Mouse (Mus musculus): Measurements from ENCODE around the gene A630095N17Rik. TPM values are rescaled to one million over a fixed set of nuclear protein-coding genes. Genes with fewer than 3 reads are reported as not detected.

A630095N17Rik gene
- total and polyA plus RNA-seq, 3 experiments = 0.30 to 0.74 (median 0.74) TPM

DNA sequence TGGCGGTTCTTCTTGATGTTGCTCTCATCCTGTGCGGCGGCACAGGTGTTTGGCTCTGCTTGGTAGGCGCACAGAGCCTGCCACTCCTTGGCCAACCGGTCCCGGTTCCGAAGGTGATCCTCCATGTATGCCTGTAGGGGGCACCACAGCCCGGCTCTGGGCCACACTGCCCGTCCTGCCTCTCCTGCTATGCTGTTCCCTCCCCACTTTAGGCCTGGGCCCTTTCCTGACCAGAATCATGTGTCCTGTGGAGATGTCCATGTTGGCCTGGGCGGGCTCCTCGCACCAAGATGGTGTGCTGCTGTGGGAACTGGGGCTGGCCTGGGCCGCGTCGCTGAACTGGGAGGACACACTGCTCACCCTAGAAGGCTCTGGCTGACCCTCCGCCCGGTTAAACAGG is 21.1 kb upstream of the A630095N17Rik start:
- Histone ChIP-seq H3K4me1 (ENCODE audit: control insufficient read depth in 1 of 2, insufficient read depth in 2 of 2) (peaks cover 9 to 27% of the 10 kb centered on the region in 2 experiments), H3K4me3 (replicated peaks in 1 of 3; ENCODE audit: low read depth in 2 of 3, low read length in 2 of 3, poor library complexity in 1 of 3) (no peak overlapping the region), H3K27ac (ENCODE audit: insufficient read depth, low read depth) (no peak overlapping the region), H3K9me3 (replicated peaks; ENCODE audit: low read length) (no peaks in the 10 kb centered on the region), H3K9ac (ENCODE audit: insufficient read depth, low read depth) (no peak overlapping the region), H3K79me2 (replicated peaks; ENCODE audit: control insufficient read depth, extremely low read depth, insufficient read depth, poor library complexity, severe bottlenecking) (no peaks in the 10 kb centered on the region), H3K36me3 (replicated peaks in 1 of 2; ENCODE audit: control insufficient read depth in 1 of 2, insufficient read depth in 1 of 2, low read length in 1 of 2) (no peaks in the 10 kb centered on the region), H3K27me3 (replicated peaks) (peaks cover 25% of the 10 kb centered on the region), H3K4me2 (ENCODE audit: insufficient read depth, low read depth, poor library complexity, severe bottlenecking) (no peak overlapping the region)
- TF ChIP-seq CTCF (conservative IDR thresholded peaks at IDR 0.05 in 1 of 2, IDR thresholded peaks at IDR 0.05 in 1 of 2; ENCODE audit: low read depth in 2 of 2, low read length in 2 of 2) (peak in 1 of 2 experiments; percentile 28; a peak in 1 of 4 replicates), JUND (conservative IDR thresholded peaks at IDR 0.05; ENCODE audit: low read depth, low read length) (no peak)
- in situ Hi-C loops (cut with MboI; ENCODE audit: low pct_ligation_motif_present, low pct_unique_long_range_greater_than_20kb, low sequenced_read_pairs) = loop anchor here (25.0 kb wide), 1 partner anchor 316 kb away; the partner anchor contains the start of gene Cfap65
- dilution Hi-C loops (cut with MboI; ENCODE audit: extremely low pct_ligation_motif_present, extremely low pct_unique_long_range_greater_than_20kb, low sequenced_read_pairs) = no loop called here
- DNase-seq (ENCODE audit: extremely low read depth) = no peak

DNA sequence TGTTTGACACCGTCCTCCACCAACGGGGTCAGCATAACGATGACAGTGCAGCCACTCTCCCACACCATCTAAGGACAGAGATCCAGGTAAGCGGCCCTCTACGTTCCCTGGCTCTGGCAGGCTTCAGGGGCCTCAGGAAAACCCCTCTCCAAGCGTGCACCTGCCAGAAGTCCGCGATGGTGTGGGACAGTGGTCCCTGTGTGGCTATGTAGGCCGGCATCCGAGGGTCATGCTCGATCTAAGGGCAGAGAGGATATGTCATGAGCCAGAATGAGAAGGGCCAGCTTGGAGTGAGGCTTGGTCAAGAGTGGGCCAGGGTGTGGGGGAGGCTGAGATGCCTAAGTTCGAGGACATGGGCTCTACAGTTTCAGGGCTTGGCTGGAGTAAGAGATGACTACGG is 20.4 kb upstream of the A630095N17Rik start:
- in situ Hi-C loops (cut with MboI; ENCODE audit: low pct_ligation_motif_present, low pct_unique_long_range_greater_than_20kb, low sequenced_read_pairs) (loop anchor here (25.0 kb wide), 1 partner anchor 315 kb away; the partner anchor contains the start of gene Cfap65), dilution Hi-C loops (cut with MboI; ENCODE audit: extremely low pct_ligation_motif_present, extremely low pct_unique_long_range_greater_than_20kb, low sequenced_read_pairs) (no loop called here)
- Histone ChIP-seq H3K79me2 (replicated peaks; ENCODE audit: control insufficient read depth, extremely low read depth, insufficient read depth, poor library complexity, severe bottlenecking) (no peaks in the 10 kb centered on the region), H3K4me3 (replicated peaks in 1 of 3; ENCODE audit: low read depth in 2 of 3, low read length in 2 of 3, poor library complexity in 1 of 3) (no peak overlapping the region), H3K36me3 (replicated peaks in 1 of 2; ENCODE audit: control insufficient read depth in 1 of 2, insufficient read depth in 1 of 2, low read length in 1 of 2) (peaks cover 0 to 2% of the 10 kb centered on the region in 2 experiments), H3K27me3 (replicated peaks) (peaks cover 18% of the 10 kb centered on the region), H3K9me3 (replicated peaks; ENCODE audit: low read length) (no peaks in the 10 kb centered on the region), H3K4me2 (ENCODE audit: insufficient read depth, low read depth, poor library complexity, severe bottlenecking) (no peak overlapping the region), H3K9ac (ENCODE audit: insufficient read depth, low read depth) (no peak overlapping the region), H3K4me1 (ENCODE audit: control insufficient read depth in 1 of 2, insufficient read depth in 2 of 2) (peaks cover 9 to 29% of the 10 kb centered on the region in 2 experiments), H3K27ac (ENCODE audit: insufficient read depth, low read depth) (no peak overlapping the region)
- TF ChIP-seq USF2 (conservative IDR thresholded peaks at IDR 0.05; ENCODE audit: low read depth, low read length) = no peak
- no peak for TF ChIP-seq SMC3 (IDR thresholded peaks at IDR 0.05; ENCODE audit: low read depth, low read length)
- no peak for DNase-seq (ENCODE audit: extremely low read depth)

DNA sequence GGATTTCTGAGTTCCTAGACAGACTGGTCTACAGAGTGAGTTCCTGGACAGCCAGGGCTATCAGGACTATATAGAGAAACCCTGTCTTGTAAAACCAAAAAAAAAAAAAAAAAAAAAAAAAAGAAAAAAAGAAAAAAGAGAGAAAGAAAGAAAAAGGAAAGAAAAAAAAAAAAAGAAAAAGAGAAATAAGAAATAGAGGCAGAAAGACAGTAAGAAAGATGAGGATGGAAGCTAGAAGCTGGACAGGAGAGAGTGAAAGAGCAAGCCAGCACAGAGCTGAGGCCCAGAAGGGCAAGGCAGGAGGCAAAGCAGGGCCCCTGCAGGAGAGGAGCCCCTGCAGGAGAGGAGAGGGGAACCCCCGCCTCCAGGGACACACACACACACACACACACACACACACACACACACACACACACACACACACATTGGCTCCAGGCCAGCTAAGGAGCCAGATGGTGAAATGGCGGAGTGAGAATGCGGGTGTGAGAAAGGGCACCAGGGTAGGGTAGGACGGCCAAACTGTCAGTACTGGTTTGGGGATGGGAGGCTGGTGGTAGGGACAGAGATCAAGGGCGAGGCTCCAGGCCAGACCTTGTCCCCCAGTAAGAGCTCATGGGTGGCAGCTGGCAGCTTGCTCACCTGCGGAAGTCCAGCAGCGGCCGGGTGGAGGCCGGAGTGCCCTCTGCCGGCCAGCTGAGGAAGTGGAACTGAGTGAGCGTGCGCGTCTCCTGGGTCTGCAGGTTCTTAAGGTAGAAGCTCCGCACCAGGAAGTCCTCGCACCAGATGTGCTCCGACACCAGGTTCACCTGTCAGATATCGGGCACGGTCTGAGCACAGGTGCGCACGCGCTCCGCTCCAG is 19.4 kb upstream of the A630095N17Rik start:
- peak overlapping the region; percentile 39 for H3K4me2 ChIP-seq (ENCODE audit: insufficient read depth, low read depth, poor library complexity, severe bottlenecking)
- in situ Hi-C loops (cut with MboI; ENCODE audit: low pct_ligation_motif_present, low pct_unique_long_range_greater_than_20kb, low sequenced_read_pairs) = loop anchor here (25.0 kb wide), 1 partner anchor 314 kb away; the partner anchor contains the start of gene Cfap65
- H3K9ac ChIP-seq (ENCODE audit: insufficient read depth, low read depth) = no peak overlapping the region
- peaks cover 9 to 29% of the 10 kb centered on the region in 2 experiments for H3K4me1 ChIP-seq (ENCODE audit: control insufficient read depth in 1 of 2, insufficient read depth in 2 of 2)
- H3K27me3 ChIP-seq (replicated peaks) = peaks cover 11% of the 10 kb centered on the region
- peak overlapping the region in 2 of 3 experiments; percentile 22 to 34 for H3K4me3 ChIP-seq (replicated peaks in 1 of 3; ENCODE audit: low read depth in 2 of 3, low read length in 2 of 3, poor library complexity in 1 of 3)
- peak; percentile 75 for DNase-seq (ENCODE audit: extremely low read depth)
- H3K79me2 ChIP-seq (replicated peaks; ENCODE audit: control insufficient read depth, extremely low read depth, insufficient read depth, poor library complexity, severe bottlenecking) = no peaks in the 10 kb centered on the region
- no peaks in the 10 kb centered on the region for H3K9me3 ChIP-seq (replicated peaks; ENCODE audit: low read length)
- peaks cover 0 to 12% of the 10 kb centered on the region in 2 experiments for H3K36me3 ChIP-seq (replicated peaks in 1 of 2; ENCODE audit: control insufficient read depth in 1 of 2, insufficient read depth in 1 of 2, low read length in 1 of 2)
- H3K27ac ChIP-seq (ENCODE audit: insufficient read depth, low read depth) = peak overlapping the region; percentile 67
- dilution Hi-C loops (cut with MboI; ENCODE audit: extremely low pct_ligation_motif_present, extremely low pct_unique_long_range_greater_than_20kb, low sequenced_read_pairs) = no loop called here
- TF ChIP-seq JUN (IDR thresholded peaks at IDR 0.05; ENCODE audit: insufficient read depth, low read depth, low read length) (no peak), BHLHE40 (IDR thresholded peaks at IDR 0.05; ENCODE audit: low read depth, low read length) (no peak; the same call in 1 of the 2 replicates), ELF1 (IDR thresholded peaks at IDR 0.05; ENCODE audit: low read depth, low read length) (peak; percentile 91), ZNF384 (IDR thresholded peaks at IDR 0.05; ENCODE audit: low read depth, low read length) (peak; percentile 57), MAFK (IDR thresholded peaks at IDR 0.05; ENCODE audit: insufficient replicate concordance, low read length) (no peak), UBTF (IDR thresholded peaks at IDR 0.05; ENCODE audit: low read depth, low read length) (peak; percentile 51; the same call in 1 of the 2 replicates), E2F4 (IDR thresholded peaks at IDR 0.05; ENCODE audit: insufficient replicate concordance, low read depth, low read length) (no peak), MAX (IDR thresholded peaks at IDR 0.05; ENCODE audit: low read length) (peak; percentile 71), USF1 (IDR thresholded peaks at IDR 0.05; ENCODE audit: low read depth, low read length) (no peak), JUND (conservative IDR thresholded peaks at IDR 0.05; ENCODE audit: low read depth, low read length) (no peak), MYC (IDR thresholded peaks at IDR 0.05; ENCODE audit: low read depth, low read length) (peak; percentile 64; the same call in 1 of the 2 replicates), NELFE (IDR thresholded peaks at IDR 0.05; ENCODE audit: low read depth, low read length) (peak; percentile 69), HCFC1 (IDR thresholded peaks at IDR 0.05; ENCODE audit: low read depth, low read length) (0 out of 2 replicates have a peak, but pooled peaks have one; percentile 16), ETS1 (conservative IDR thresholded peaks at IDR 0.05; ENCODE audit: low read depth, low read length) (no peak; the same call in 1 of the 2 replicates), ZMIZ1 (IDR thresholded peaks at IDR 0.05; ENCODE audit: low read depth, low read length) (no peak), MEF2A (IDR thresholded peaks at IDR 0.05; ENCODE audit: borderline replicate concordance, low read depth, low read length) (peak; percentile 75; the same call in 1 of the 2 replicates), POLR2AphosphoS2 (IDR thresholded peaks at IDR 0.05; ENCODE audit: low read depth, low read length) (no peak), RCOR1 (conservative IDR thresholded peaks at IDR 0.05; ENCODE audit: low read depth, low read length) (no peak), MAZ (IDR thresholded peaks at IDR 0.05; ENCODE audit: low read depth, low read length) (peak; percentile 88; the same call in 1 of the 2 replicates)
